Mouse (Mus musculus): Measurements from ENCODE around the gene Ap1b1.

DNA sequence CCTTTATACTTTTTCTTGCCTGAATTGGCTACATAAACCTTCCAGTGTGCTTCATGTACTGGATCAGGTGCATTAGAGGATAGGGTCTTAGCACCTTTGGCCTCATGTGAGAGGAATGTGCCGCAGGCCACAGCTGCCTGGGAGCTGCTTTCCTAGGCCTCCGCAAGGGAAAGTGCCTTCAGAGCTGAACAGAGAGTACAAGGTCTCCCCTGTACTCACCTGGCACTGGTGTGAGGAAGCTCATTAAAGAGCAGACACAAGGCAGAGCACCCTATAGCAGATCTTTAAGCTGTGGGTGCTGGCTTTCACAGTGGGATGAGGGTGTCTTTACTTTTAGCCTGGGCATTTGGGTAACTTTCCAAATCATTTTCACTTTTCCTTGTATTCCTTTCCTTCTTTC is 18.9 kb downstream of the Ap1b1 start:
- TF ChIP-seq CTCF (IDR thresholded peaks at IDR 0.05; ENCODE audit: low read depth) (no peak), EP300 (IDR thresholded peaks at IDR 0.05; ENCODE audit: low read depth) (no peak)

All from liver, embryonic 14.5 days (tissue).